Mouse (Mus musculus): ENCODE measurements around the gene Fbxw11. TPM values are rescaled to one million over a fixed set of nuclear protein-coding genes. Genes with fewer than 3 reads are reported as not detected.
"Not testable (repeated sequence)": the region's sequence is repeated elsewhere in the genome, so short reads cannot be mapped to it uniquely, and the experiment has no call there.

Fbxw11 gene
- polyA plus RNA-seq, 1 experiment from 2014 or later: 84.9 TPM

GRCm38 (mm10) chr11:32650236-32650749, 7.8 kb downstream of the Fbxw11 start:
- H3K4me1 ChIP-seq: peaks cover 24% of the 10 kb centered on the region
- H3K9ac ChIP-seq: no peak overlapping the region
- H3K27ac ChIP-seq: no peak overlapping the region
- ATAC-seq (ENCODE audit: borderline replicate concordance, extremely low read depth, low FRiP score, low TSS enrichment): no peak
- no peak overlapping the region for H3K4me3 ChIP-seq
- H3K9me3 ChIP-seq: no peaks in the 10 kb centered on the region
- H3K27me3 ChIP-seq: no peaks in the 10 kb centered on the region
- H3K36me3 ChIP-seq: no peaks in the 10 kb centered on the region
- no peak overlapping the region for H3K4me2 ChIP-seq

GRCm38 (mm10) chr11:32650893-32651590, 8.5 kb downstream of the Fbxw11 start:
- no peaks in the 10 kb centered on the region for H3K27me3 ChIP-seq
- no peaks in the 10 kb centered on the region for H3K9me3 ChIP-seq
- no peak overlapping the region for H3K4me3 ChIP-seq
- no peak overlapping the region for H3K9ac ChIP-seq
- no peaks in the 10 kb centered on the region for H3K36me3 ChIP-seq
- no peak overlapping the region for H3K27ac ChIP-seq
- no peak overlapping the region for H3K4me2 ChIP-seq
- peaks cover 24% of the 10 kb centered on the region for H3K4me1 ChIP-seq
- no peak for ATAC-seq (ENCODE audit: borderline replicate concordance, extremely low read depth, low FRiP score, low TSS enrichment)
- WGBS: 77% methylated on average over 7 of the region's 7 CpGs

- peaks cover 21% of the 10 kb centered on the region for H3K4me1 ChIP-seq
- no peak for ATAC-seq (ENCODE audit: borderline replicate concordance, extremely low read depth, low FRiP score, low TSS enrichment)
- no peak overlapping the region for H3K4me3 ChIP-seq
- H3K36me3 ChIP-seq: no peaks in the 10 kb centered on the region
- no peaks in the 10 kb centered on the region for H3K27me3 ChIP-seq
- WGBS: 76% methylated on average over 1 of the region's 1 CpGs
- no peaks in the 10 kb centered on the region for H3K9me3 ChIP-seq
- no peak overlapping the region for H3K4me2 ChIP-seq
- no peak overlapping the region for H3K9ac ChIP-seq
- no peak overlapping the region for H3K27ac ChIP-seq
Observed at GRCm38 (mm10) chr11:32651723-32652122, 9.2 kb downstream of the Fbxw11 start.

GRCm38 (mm10) chr11:32662082-32662656, 19.6 kb downstream of the Fbxw11 start:
- H3K27me3 ChIP-seq: no peaks in the 10 kb centered on the region
- H3K36me3 ChIP-seq: no peaks in the 10 kb centered on the region
- H3K4me2 ChIP-seq: no peak overlapping the region
- H3K4me3 ChIP-seq: no peak overlapping the region
- H3K9ac ChIP-seq: no peak overlapping the region
- H3K9me3 ChIP-seq: no peaks in the 10 kb centered on the region
- H3K27ac ChIP-seq: no peak overlapping the region
- no peak for ATAC-seq (ENCODE audit: borderline replicate concordance, extremely low read depth, low FRiP score, low TSS enrichment)
- H3K4me1 ChIP-seq: peaks cover 3% of the 10 kb centered on the region; the same call in 1 of the 2 replicates
- 84% methylated on average over 1 of the region's 1 CpGs for whole genome bisulfite sequencing

GRCm38 (mm10) chr11:32665639-32666038, 23.1 kb downstream of the Fbxw11 start:
- H3K4me2 ChIP-seq: no peak overlapping the region
- H3K27ac ChIP-seq: no peak overlapping the region
- peaks cover 3% of the 10 kb centered on the region; the same call in 1 of the 2 replicates for H3K4me1 ChIP-seq
- H3K9me3 ChIP-seq: no peaks in the 10 kb centered on the region
- no peaks in the 10 kb centered on the region for H3K27me3 ChIP-seq
- no peak overlapping the region for H3K9ac ChIP-seq
- H3K36me3 ChIP-seq: no peaks in the 10 kb centered on the region
- no peak for ATAC-seq (ENCODE audit: borderline replicate concordance, extremely low read depth, low FRiP score, low TSS enrichment)
- H3K4me3 ChIP-seq: no peak overlapping the region
- WGBS: 87% methylated on average over 3 of the region's 3 CpGs

GRCm38 (mm10) chr11:32666983-32667382, 24.5 kb downstream of the Fbxw11 start:
- Histone ChIP-seq H3K9me3 (no peaks in the 10 kb centered on the region), H3K36me3 (no peaks in the 10 kb centered on the region), H3K9ac (no peak overlapping the region), H3K4me3 (no peak overlapping the region), H3K4me2 (no peak overlapping the region), H3K27me3 (no peaks in the 10 kb centered on the region), H3K27ac (no peak overlapping the region), H3K4me1 (peaks cover 2% of the 10 kb centered on the region; the same call in 1 of the 2 replicates)
- no peak for ATAC-seq (ENCODE audit: borderline replicate concordance, extremely low read depth, low FRiP score, low TSS enrichment)

GRCm38 (mm10) chr11:32671480-32671879, 29.0 kb downstream of the Fbxw11 start:
- H3K9ac ChIP-seq: no peak overlapping the region
- no peaks in the 10 kb centered on the region for H3K9me3 ChIP-seq
- H3K27ac ChIP-seq: no peak overlapping the region
- no peaks in the 10 kb centered on the region for H3K36me3 ChIP-seq
- no peak overlapping the region for H3K4me3 ChIP-seq
- no peaks in the 10 kb centered on the region for H3K27me3 ChIP-seq
- no peak overlapping the region for H3K4me2 ChIP-seq
- 78% methylated on average over 4 of the region's 4 CpGs for WGBS
- ATAC-seq (ENCODE audit: borderline replicate concordance, extremely low read depth, low FRiP score, low TSS enrichment): no peak
- H3K4me1 ChIP-seq: no peaks in the 10 kb centered on the region

- H3K36me3 ChIP-seq: no peaks in the 10 kb centered on the region
- H3K27ac ChIP-seq: no peak overlapping the region
- H3K9ac ChIP-seq: no peak overlapping the region
- no peak for ATAC-seq (ENCODE audit: borderline replicate concordance, extremely low read depth, low FRiP score, low TSS enrichment)
- H3K9me3 ChIP-seq: no peaks in the 10 kb centered on the region
- WGBS: 71% methylated on average over 3 of the region's 3 CpGs
- no peak overlapping the region for H3K4me3 ChIP-seq
- H3K27me3 ChIP-seq: no peaks in the 10 kb centered on the region
- peaks cover 16% of the 10 kb centered on the region; the same call in 1 of the 2 replicates for H3K4me1 ChIP-seq
- H3K4me2 ChIP-seq: no peak overlapping the region
Observed at GRCm38 (mm10) chr11:32676777-32677176, 34.3 kb downstream of the Fbxw11 start.

GRCm38 (mm10) chr11:32677811-32678210, 35.3 kb downstream of the Fbxw11 start:
- H3K4me2 ChIP-seq: no peak overlapping the region
- peaks cover 16% of the 10 kb centered on the region; the same call in 1 of the 2 replicates for H3K4me1 ChIP-seq

GRCm38 (mm10) chr11:32679091-32679490, 36.6 kb downstream of the Fbxw11 start:
- H3K4me1 ChIP-seq: peaks cover 16% of the 10 kb centered on the region; the same call in 1 of the 2 replicates

More at GRCm38 (mm10) chr11:32677811-32678210, 35.3 kb downstream of the Fbxw11 start:
- no peak overlapping the region for H3K9ac ChIP-seq
- no peak overlapping the region for H3K27ac ChIP-seq
- 79% methylated on average over 1 of the region's 1 CpGs for WGBS
- no peaks in the 10 kb centered on the region for H3K9me3 ChIP-seq
- no peaks in the 10 kb centered on the region for H3K27me3 ChIP-seq
- no peaks in the 10 kb centered on the region for H3K36me3 ChIP-seq
- no peak overlapping the region for H3K4me3 ChIP-seq
- ATAC-seq (ENCODE audit: borderline replicate concordance, extremely low read depth, low FRiP score, low TSS enrichment): no peak

GRCm38 (mm10) chr11:32680014-32680413, 37.5 kb downstream of the Fbxw11 start:
- WGBS: 72% methylated on average over 4 of the region's 4 CpGs
- ATAC-seq (ENCODE audit: borderline replicate concordance, extremely low read depth, low FRiP score, low TSS enrichment): no peak
- Histone ChIP-seq H3K4me1 (peaks cover 16% of the 10 kb centered on the region; the same call in 1 of the 2 replicates), H3K9ac (no peak overlapping the region), H3K4me2 (no peak overlapping the region), H3K36me3 (no peaks in the 10 kb centered on the region), H3K27ac (no peak overlapping the region), H3K9me3 (no peaks in the 10 kb centered on the region), H3K27me3 (no peaks in the 10 kb centered on the region), H3K4me3 (no peak overlapping the region)

More at GRCm38 (mm10) chr11:32679091-32679490, 36.6 kb downstream of the Fbxw11 start:
- not testable (repeated sequence) for H3K27ac ChIP-seq; H3K4me2 ChIP-seq; ATAC-seq (ENCODE audit: borderline replicate concordance, extremely low read depth, low FRiP score, low TSS enrichment); H3K4me3 ChIP-seq; H3K9ac ChIP-seq; H3K27me3 ChIP-seq; H3K9me3 ChIP-seq; H3K36me3 ChIP-seq
- 91% methylated on average over 4 of the region's 4 CpGs for WGBS

- no peak overlapping the region for H3K9ac ChIP-seq
- H3K4me2 ChIP-seq: no peak overlapping the region
- peaks cover 16% of the 10 kb centered on the region; the same call in 1 of the 2 replicates for H3K4me1 ChIP-seq
- no peak overlapping the region for H3K4me3 ChIP-seq
- 54% methylated on average over 3 of the region's 3 CpGs for WGBS
- no peak for ATAC-seq (ENCODE audit: borderline replicate concordance, extremely low read depth, low FRiP score, low TSS enrichment)
- H3K27me3 ChIP-seq: no peaks in the 10 kb centered on the region
- H3K36me3 ChIP-seq: no peaks in the 10 kb centered on the region
- no peak overlapping the region for H3K27ac ChIP-seq
- H3K9me3 ChIP-seq: no peaks in the 10 kb centered on the region
Observed at GRCm38 (mm10) chr11:32681192-32681795, 38.8 kb downstream of the Fbxw11 start.
